Mouse (Mus musculus) embryonic fibroblast, embryonic 13.5 days (primary cell): ENCODE measurements at regions not wholly inside any gene's neighbourhood (a gene's known extent, or its start where the extent isn't known, plus 50 kb on each side); places are given as distances from the start of the nearest gene placed in this dataset.

Experiments
- CTCF ChIP-seq: IDR thresholded peaks from 2 replicates; pipeline ENCODE4 v1.5.1; 2011; ENCODE audit warnings: mild to moderate bottlenecking, control low read depth, low read length, moderate library complexity, borderline replicate concordance; ENCODE audit not compliant: insufficient read depth
- POLR2A ChIP-seq: IDR thresholded peaks from 2 replicates; pipeline ENCODE4 v1.6.1; 2011; ENCODE audit warnings: low read depth, mild to moderate bottlenecking, control low read depth, low read length, moderate library complexity

DNA sequence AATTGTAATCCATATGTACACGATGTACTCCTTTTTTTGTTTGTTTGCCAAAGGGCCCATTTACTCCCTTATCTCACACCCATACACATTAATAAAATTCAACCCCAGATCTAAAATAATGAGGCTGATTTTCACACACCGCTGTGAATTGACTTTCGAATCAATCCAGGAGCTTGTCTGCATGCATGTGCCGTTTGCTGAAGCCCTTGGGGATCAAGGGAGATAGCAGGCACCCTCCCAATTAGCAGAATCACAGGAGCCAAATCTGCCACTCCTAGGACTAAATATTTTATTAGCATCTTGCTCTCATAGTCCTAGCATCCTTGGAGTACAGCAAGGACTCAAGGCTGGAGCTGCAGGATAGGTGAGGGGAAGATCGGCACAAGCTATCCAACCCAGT is 520.0 kb upstream of the Mpdz start:
- TF ChIP-seq POLR2A (no peak), CTCF (no peak)
